Mouse (Mus musculus) forebrain, embryonic 16.5 days (tissue): ENCODE data around the gene Meis2. TPM values are rescaled to one million over a fixed set of nuclear protein-coding genes. Genes with fewer than 3 reads are reported as not detected.

Experiments used
- ATAC-seq: fragments of 200-750 bp; cut with Nextera tagmentation; 2 replicates; pipeline ENCODE4 v1.8.0; 2017; ENCODE audit warnings: mild to moderate bottlenecking, moderate library complexity
- H3K27ac ChIP-seq: fragments of 300-500 bp; sonication (generic); 2 replicates; pipeline ENCODE4 v1.5.1; 2014; ENCODE audit warnings: low read length, control low read depth
- H3K27me3 ChIP-seq: fragments of 300-500 bp; sonication (generic); replicated peaks from 2 replicates; pipeline ENCODE4 v1.6.1; 2014; ENCODE audit warnings: low read length; ENCODE audit not compliant: control insufficient read depth, insufficient read depth
- H3K36me3 ChIP-seq: fragments of 300-500 bp; sonication (generic); 2 replicates; pipeline ENCODE4 v1.6.1; 2014; ENCODE audit not compliant: control insufficient read depth, insufficient read depth
- H3K4me1 ChIP-seq: fragments of 300-500 bp; sonication (generic); replicated peaks from 2 replicates; pipeline ENCODE4 v1.6.1; 2014; ENCODE audit warnings: low read length; ENCODE audit not compliant: control insufficient read depth, insufficient read depth
- H3K4me2 ChIP-seq: fragments of 300-500 bp; sonication (generic); 2 replicates; pipeline ENCODE4 v1.6.1; 2014; ENCODE audit warnings: mild to moderate bottlenecking, low read length, control low read depth
- H3K4me3 ChIP-seq: fragments of 300-500 bp; sonication (generic); replicated peaks from 2 replicates; pipeline ENCODE4 v1.5.1; 2014; ENCODE audit warnings: mild to moderate bottlenecking, low read length, control low read depth
- H3K9ac ChIP-seq: fragments of 300-500 bp; sonication (generic); replicated peaks from 2 replicates; pipeline ENCODE4 v1.6.1; 2014; ENCODE audit warnings: low read depth, low read length, control low read depth
- H3K9me3 ChIP-seq: fragments of 300-500 bp; sonication (generic); 2 replicates; pipeline ENCODE4 v1.6.1; 2016; ENCODE audit warnings: low read length; ENCODE audit not compliant: control insufficient read depth
- WGBS: fragments of 180-500 bp; shearing (Covaris S2); extraction: QIAGEN DNeasy Blood & Tissue Kit; methylation state at CpG from one replicate; pipeline ENCODE4 v1.1.7; 2014; 5-methylcytosine and 5-hydroxymethylcytosine counted together
- polyA plus RNA-seq: library from polyadenylated mRNA; unstranded; fragments of >200 nt; fragmentation: Nextera tagmentation; extraction: Ambion mirVana; gene quantifications from 2 replicates; pipeline ENCODE4 v1.2.1, GENCODE M21; 2015

The Meis2 gene
- polyA plus RNA-seq, 1 experiment from 2014 or later = 154 TPM

- Histone ChIP-seq H3K4me3 (no peak overlapping the region), H3K9me3 (no peaks in the 10 kb centered on the region), H3K4me1 (peaks cover 58% of the 10 kb centered on the region), H3K27me3 (no peaks in the 10 kb centered on the region), H3K27ac (no peak overlapping the region), H3K4me2 (no peak overlapping the region), H3K9ac (no peak overlapping the region; the same call in 1 of the 2 replicates), H3K36me3 (peaks cover 4% of the 10 kb centered on the region; the same call in 1 of the 2 replicates)
- no peak for ATAC-seq
- WGBS = 16% methylated on average over 6 of the region's 6 CpGs
Observed at GRCm38 (mm10) chr2:116001352-116002138, 64.1 kb downstream of the Meis2 start.

GRCm38 (mm10) chr2:116000514-116000913 lies 65.1 kb downstream of the Meis2 start:
- no peak overlapping the region for H3K4me2 ChIP-seq
- H3K27me3 ChIP-seq = no peaks in the 10 kb centered on the region
- 21% methylated on average over 5 of the region's 5 CpGs for WGBS
- H3K9me3 ChIP-seq = no peaks in the 10 kb centered on the region
- no peak overlapping the region for H3K9ac ChIP-seq
- H3K4me3 ChIP-seq = no peak overlapping the region
- peaks cover 61% of the 10 kb centered on the region for H3K4me1 ChIP-seq
- peak; percentile 8; the same call in 1 of the 2 replicates for ATAC-seq
- no peak overlapping the region for H3K27ac ChIP-seq
- peaks cover 4% of the 10 kb centered on the region; the same call in 1 of the 2 replicates for H3K36me3 ChIP-seq

- Histone ChIP-seq H3K9me3 (no peaks in the 10 kb centered on the region), H3K4me1 (peaks cover 64% of the 10 kb centered on the region), H3K36me3 (peaks cover 2% of the 10 kb centered on the region; the same call in 1 of the 2 replicates), H3K9ac (no peak overlapping the region), H3K27me3 (no peaks in the 10 kb centered on the region), H3K4me2 (no peak overlapping the region), H3K4me3 (no peak overlapping the region), H3K27ac (0 out of 2 replicates have a peak overlapping the region, but pooled peaks have one; percentile 1)
- no peak for ATAC-seq
- 54% methylated on average over 5 of the region's 5 CpGs for WGBS
Observed at GRCm38 (mm10) chr2:115998802-115999201, 66.8 kb downstream of the Meis2 start.

- peaks cover 2% of the 10 kb centered on the region; the same call in 1 of the 2 replicates for H3K36me3 ChIP-seq
- no peak overlapping the region for H3K4me2 ChIP-seq
- no peaks in the 10 kb centered on the region for H3K9me3 ChIP-seq
- H3K9ac ChIP-seq = no peak overlapping the region
- no peak overlapping the region for H3K4me3 ChIP-seq
- peaks cover 53% of the 10 kb centered on the region for H3K4me1 ChIP-seq
- no peaks in the 10 kb centered on the region for H3K27me3 ChIP-seq
- ATAC-seq = no peak
- H3K27ac ChIP-seq = no peak overlapping the region
- 8% methylated on average over 2 of the region's 2 CpGs for whole genome bisulfite sequencing
Observed at GRCm38 (mm10) chr2:115996438-115996837, 69.2 kb downstream of the Meis2 start.

GRCm38 (mm10) chr2:115993877-115994276 lies 71.8 kb downstream of the Meis2 start:
- Histone ChIP-seq H3K27ac (no peak overlapping the region), H3K4me1 (peaks cover 39% of the 10 kb centered on the region)

GRCm38 (mm10) chr2:115989249-115989648 lies 76.4 kb downstream of the Meis2 start:
- no peak for ATAC-seq
- Histone ChIP-seq H3K9ac (no peak overlapping the region), H3K4me2 (no peak overlapping the region), H3K27ac (no peak overlapping the region), H3K27me3 (no peaks in the 10 kb centered on the region), H3K4me3 (no peak overlapping the region), H3K4me1 (peaks cover 19% of the 10 kb centered on the region), H3K36me3 (no peaks in the 10 kb centered on the region), H3K9me3 (no peaks in the 10 kb centered on the region)
- WGBS = 95% methylated on average over 6 of the region's 6 CpGs

More at GRCm38 (mm10) chr2:115993877-115994276, 71.8 kb downstream of the Meis2 start:
- Histone ChIP-seq H3K4me3 (no peak overlapping the region), H3K9ac (no peak overlapping the region), H3K36me3 (no peaks in the 10 kb centered on the region), H3K4me2 (no peak overlapping the region), H3K27me3 (no peaks in the 10 kb centered on the region), H3K9me3 (no peaks in the 10 kb centered on the region)
- WGBS = 61% methylated on average over 4 of the region's 4 CpGs
- no peak; the same call in 1 of the 2 replicates for ATAC-seq

- no peaks in the 10 kb centered on the region for H3K27me3 ChIP-seq
- H3K9ac ChIP-seq = no peak overlapping the region
- H3K9me3 ChIP-seq = no peaks in the 10 kb centered on the region
- 85% methylated on average over 4 of the region's 4 CpGs for WGBS
- no peaks in the 10 kb centered on the region for H3K36me3 ChIP-seq
- H3K4me3 ChIP-seq = no peak overlapping the region
- H3K4me2 ChIP-seq = no peak overlapping the region
- H3K27ac ChIP-seq = no peak overlapping the region
- H3K4me1 ChIP-seq = peaks cover 11% of the 10 kb centered on the region
- ATAC-seq = no peak
Observed at GRCm38 (mm10) chr2:115988448-115988847, 77.2 kb downstream of the Meis2 start.

GRCm38 (mm10) chr2:115984952-115985351 lies 80.7 kb downstream of the Meis2 start:
- WGBS = 77% methylated on average over 9 of the region's 9 CpGs
- H3K4me3 ChIP-seq = no peak overlapping the region
- H3K4me2 ChIP-seq = no peak overlapping the region
- H3K27ac ChIP-seq = no peak overlapping the region
- no peak overlapping the region for H3K9ac ChIP-seq
- no peak for ATAC-seq
- peaks cover 25% of the 10 kb centered on the region for H3K4me1 ChIP-seq
- H3K9me3 ChIP-seq = no peaks in the 10 kb centered on the region
- H3K36me3 ChIP-seq = no peaks in the 10 kb centered on the region
- H3K27me3 ChIP-seq = no peaks in the 10 kb centered on the region

GRCm38 (mm10) chr2:115984487-115984886 lies 81.2 kb downstream of the Meis2 start:
- Histone ChIP-seq H3K4me1 (peaks cover 26% of the 10 kb centered on the region), H3K27ac (no peak overlapping the region), H3K9me3 (no peaks in the 10 kb centered on the region), H3K9ac (no peak overlapping the region), H3K4me2 (no peak overlapping the region), H3K27me3 (no peaks in the 10 kb centered on the region), H3K36me3 (no peaks in the 10 kb centered on the region), H3K4me3 (no peak overlapping the region)
- WGBS = 93% methylated on average over 4 of the region's 4 CpGs
- ATAC-seq = no peak
